Mouse (Mus musculus) heart, postnatal 0 days (tissue): Measurements from ENCODE around the gene Macf1.

Experiments
- CTCF ChIP-seq: IDR thresholded peaks from 2 replicates; pipeline ENCODE4 v1.5.1; 2016; ENCODE audit warnings: antibody characterized with exemption, control low read depth, low read depth
- EP300 ChIP-seq: IDR thresholded peaks from 2 replicates; pipeline ENCODE4 v1.6.1; 2016; ENCODE audit warnings: antibody characterized with exemption, low read depth

GRCm38 (mm10) chr4:123587616-123588015 is 96.5 kb downstream of the Macf1 start:
- TF ChIP-seq CTCF (no peak), EP300 (no peak)
